Mouse (Mus musculus) MEL (cell line): ENCODE results near the gene Adamtsl1. TPM values are rescaled to one million over a fixed set of nuclear protein-coding genes. Genes with fewer than 3 reads are reported as not detected.

Source experiments
- DNase-seq: peaks from one replicate; pipeline ENCODE4 v3.0.0; 2011; ENCODE audit warnings: low read depth, low spot score
- H3K27ac ChIP-seq: 2 replicates; pipeline ENCODE4 v1.5.1; 2012; ENCODE audit warnings: low read depth, mild to moderate bottlenecking, control low read depth, low read length, moderate library complexity; ENCODE audit not compliant: control insufficient read depth
- H3K27me3 ChIP-seq, 2 experiments: fragments of 150-350 bp in 1 of 2; sonication (generic) in 1 of 2; 2 replicates each; pipeline ENCODE4 v1.6.1; 2012; ENCODE audit warnings: low read length in 2 of 2, mild to moderate bottlenecking in 2 of 2, improper control_type of control experiment in 1 of 2, moderate library complexity in 1 of 2; ENCODE audit not compliant: insufficient read depth in 2 of 2, control insufficient read depth in 1 of 2
- H3K36me3 ChIP-seq, 2 experiments: 2 replicates each; pipeline ENCODE4 v1.6.1; 2012 to 2014; ENCODE audit warnings: low read length in 2 of 2, improper control_type of control experiment in 1 of 2, inconsistent platforms in 1 of 2, mild to moderate bottlenecking in 1 of 2; ENCODE audit not compliant: insufficient read depth in 2 of 2, control insufficient read depth in 1 of 2
- H3K4me1 ChIP-seq, 2 experiments: fragments of 150-350 bp in 1 of 2; sonication (generic) in 1 of 2; 2 replicates each; pipeline ENCODE4 v1.6.1; 2012; ENCODE audit warnings: low read length in 2 of 2, improper control_type of control experiment in 1 of 2, mild to moderate bottlenecking in 1 of 2; ENCODE audit not compliant: insufficient read depth in 2 of 2, control insufficient read depth in 1 of 2
- H3K4me3 ChIP-seq, 2 experiments: fragments of 150-350 bp in 1 of 2; sonication (generic) in 1 of 2; 2 replicates each; pipeline ENCODE4 v1.5.1; 2012; ENCODE audit warnings: low read depth in 2 of 2, low read length in 2 of 2, mild to moderate bottlenecking in 2 of 2, moderate library complexity in 2 of 2, control low read depth in 1 of 2, improper control_type of control experiment in 1 of 2; ENCODE audit not compliant: control insufficient read depth in 1 of 2, insufficient read depth in 1 of 2
- H3K79me2 ChIP-seq: 2 replicates; pipeline ENCODE4 v1.6.1; 2012; ENCODE audit warnings: mild to moderate bottlenecking, low read length, moderate library complexity; ENCODE audit not compliant: control insufficient read depth, poor library complexity, insufficient read depth
- H3K9ac ChIP-seq: 2 replicates; pipeline ENCODE4 v1.6.1; 2012; ENCODE audit warnings: low read depth, mild to moderate bottlenecking, control low read depth, low read length, moderate library complexity; ENCODE audit not compliant: control insufficient read depth, poor library complexity, severe bottlenecking
- H3K9me3 ChIP-seq: fragments of 150-350 bp; sonication (generic); replicated peaks from 2 replicates; pipeline ENCODE4 v1.6.1; 2012; ENCODE audit warnings: mild to moderate bottlenecking, low read length, improper control_type of control experiment, moderate library complexity; ENCODE audit not compliant: insufficient read depth
- CHD1 ChIP-seq: IDR thresholded peaks from 2 replicates; pipeline ENCODE4 v1.6.1; 2012; ENCODE audit warnings: low read depth, mild to moderate bottlenecking, inconsistent platforms, low read length, improper control_type of control experiment
- CTCF ChIP-seq, 3 experiments: IDR thresholded peaks in 2 of 3; conservative IDR thresholded peaks in 1 of 3; 2 replicates each; pipeline ENCODE4 v1.5.1; 2011 to 2012; ENCODE audit warnings: low read length in 3 of 3, low read depth in 2 of 3, mild to moderate bottlenecking in 2 of 3, improper control_type of control experiment in 1 of 3, inconsistent platforms in 1 of 3, mixed read lengths in 1 of 3, moderate library complexity in 1 of 3; ENCODE audit not compliant: control insufficient read depth in 1 of 3, insufficient read depth in 1 of 3, poor library complexity in 1 of 3, severe bottlenecking in 1 of 3
- E2F4 ChIP-seq: IDR thresholded peaks from 2 replicates; pipeline ENCODE4 v1.6.1; 2011; ENCODE audit warnings: low read depth, low read length, improper control_type of control experiment, borderline replicate concordance
- EP300 ChIP-seq, 2 experiments: IDR thresholded peaks; 2 replicates each; pipeline ENCODE4 v1.6.1; 2011; ENCODE audit warnings: improper control_type of control experiment in 2 of 2, low read length in 2 of 2, low read depth in 1 of 2, mild to moderate bottlenecking in 1 of 2
- HCFC1 ChIP-seq: IDR thresholded peaks from 2 replicates; pipeline ENCODE4 v1.6.1; 2012; ENCODE audit warnings: low read depth, mild to moderate bottlenecking, inconsistent platforms, low read length, improper control_type of control experiment, moderate library complexity
- MEF2A ChIP-seq: IDR thresholded peaks from 2 replicates; pipeline ENCODE4 v1.6.1; 2014; ENCODE audit warnings: low read depth, mild to moderate bottlenecking, inconsistent platforms, low read length, improper control_type of control experiment; ENCODE audit not compliant: poor library complexity, insufficient replicate concordance, severe bottlenecking; ENCODE audit errors: extremely low read depth
- MXI1 ChIP-seq: IDR thresholded peaks from 2 replicates; pipeline ENCODE4 v1.6.1; 2011; ENCODE audit warnings: mild to moderate bottlenecking, low read depth, low read length, improper control_type of control experiment
- MYC ChIP-seq: IDR thresholded peaks from 2 replicates; pipeline ENCODE4 v1.6.1; 2011; ENCODE audit warnings: low read depth, mild to moderate bottlenecking, low read length, improper control_type of control experiment, moderate library complexity
- NELFE ChIP-seq: IDR thresholded peaks from 2 replicates; pipeline ENCODE4 v1.6.1; 2011; ENCODE audit warnings: low read depth, low read length, improper control_type of control experiment
- NRF1 ChIP-seq: IDR thresholded peaks from 2 replicates; pipeline ENCODE4 v1.6.1; 2014; ENCODE audit warnings: low read depth, mild to moderate bottlenecking, inconsistent platforms, low read length, improper control_type of control experiment, moderate library complexity; ENCODE audit not compliant: poor library complexity, insufficient read depth, severe bottlenecking
- POLR2A ChIP-seq, 2 experiments: IDR thresholded peaks; 2 replicates each; pipeline ENCODE4 v1.6.1; 2011 to 2012; ENCODE audit warnings: low read length in 2 of 2, mild to moderate bottlenecking in 2 of 2, control low read depth in 1 of 2, improper control_type of control experiment in 1 of 2, low read depth in 1 of 2, moderate library complexity in 1 of 2; ENCODE audit not compliant: control insufficient read depth in 1 of 2, insufficient read depth in 1 of 2, poor library complexity in 1 of 2
- RAD21 ChIP-seq: IDR thresholded peaks from 2 replicates; pipeline ENCODE4 v1.6.1; 2011; ENCODE audit warnings: mild to moderate bottlenecking, low read depth, low read length, improper control_type of control experiment
- SMC3 ChIP-seq: IDR thresholded peaks from 2 replicates; pipeline ENCODE4 v1.6.1; 2011; ENCODE audit warnings: low read depth, low read length, improper control_type of control experiment
- UBTF ChIP-seq: IDR thresholded peaks from 2 replicates; pipeline ENCODE4 v1.6.1; 2012; ENCODE audit warnings: low read depth, mild to moderate bottlenecking, inconsistent platforms, low read length, improper control_type of control experiment, moderate library complexity, borderline replicate concordance; ENCODE audit not compliant: insufficient read depth
- ZC3H11A ChIP-seq: IDR thresholded peaks from 2 replicates; pipeline ENCODE4 v1.6.1; 2012; ENCODE audit warnings: low read depth, mild to moderate bottlenecking, inconsistent platforms, low read length, improper control_type of control experiment
- polyA plus RNA-seq, 2 experiments: library from polyadenylated mRNA; stranded (reverse) in 1 of 2; unstranded in 1 of 2; fragments of >175 nt in 1 of 2; fragments of >200 nt in 1 of 2; gene quantifications; 2 replicates each; pipeline versions ENCODE4 v1.2.1 to v1.2.4; 2012; ENCODE audit warnings: low replicate concordance in 2 of 2, low read depth in 1 of 2; ENCODE audit not compliant: insufficient read length in 2 of 2, insufficient read depth in 1 of 2, missing spikeins in 1 of 2
- total RNA-seq: library from RNA; depleted of rRNA; stranded (reverse); fragments of 300-350 nt; gene quantifications from 2 replicates; pipeline ENCODE4 v1.2.3, GENCODE M21; 2012

The Adamtsl1 gene
- total and polyA plus RNA-seq, 3 experiments = not detected

DNA sequence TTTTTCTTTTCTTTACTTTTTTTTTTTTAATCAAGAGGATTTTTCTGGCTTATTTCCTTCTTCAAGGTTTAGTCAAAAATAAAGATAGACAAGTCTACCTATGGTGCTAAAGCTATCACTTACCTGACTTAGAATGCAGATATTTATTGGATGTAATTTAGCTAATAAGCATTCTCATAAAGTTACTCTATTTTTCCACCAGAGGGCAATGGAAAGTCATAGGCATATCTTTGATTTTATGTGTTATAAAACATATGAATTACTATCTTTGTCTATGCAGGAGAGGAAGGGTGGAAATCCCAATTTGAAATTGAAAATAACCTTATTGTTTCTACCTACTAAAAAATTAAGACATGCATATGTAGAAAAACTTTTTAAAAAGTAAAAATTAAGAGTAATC, 418.2 kb downstream of the Adamtsl1 start:
- Histone ChIP-seq H3K36me3 (no peaks in the 10 kb centered on the region), H3K9me3 (no peaks in the 10 kb centered on the region), H3K27me3 (no peaks in the 10 kb centered on the region), H3K4me1 (no peaks in the 10 kb centered on the region), H3K4me3 (no peak overlapping the region), H3K9ac (no peak overlapping the region), H3K79me2 (no peaks in the 10 kb centered on the region), H3K27ac (no peak overlapping the region)
- TF ChIP-seq NRF1 = no peak
- TF ChIP-seq SMC3 = peak; percentile 57
- TF ChIP-seq POLR2A (IDR thresholded peaks at IDR 0.05; ENCODE audit: control insufficient read depth in 1 of 2, insufficient read depth in 1 of 2, low read depth in 1 of 2, low read length in 2 of 2, poor library complexity in 1 of 2) = no peak
- no peak for TF ChIP-seq MYC
- TF ChIP-seq ZC3H11A = peak; percentile 28; the same call in 1 of the 2 replicates
- TF ChIP-seq NELFE = no peak
- TF ChIP-seq E2F4 = no peak
- TF ChIP-seq CTCF (IDR thresholded peaks at IDR 0.05 in 2 of 3, conservative IDR thresholded peaks at IDR 0.05 in 1 of 3; ENCODE audit: control insufficient read depth in 1 of 3, insufficient read depth in 1 of 3, low read depth in 2 of 3, low read length in 3 of 3, poor library complexity in 1 of 3, severe bottlenecking in 1 of 3) = peak in 1 of 3 experiments; percentile 41; a peak in 2 of 6 replicates
- TF ChIP-seq RAD21 = peak; percentile 55
- no peak for TF ChIP-seq HCFC1
- no peak for DNase-seq

- H3K9ac ChIP-seq = no peak overlapping the region
- DNase-seq = no peak
- no peak overlapping the region for H3K27ac ChIP-seq
- TF ChIP-seq CTCF (IDR thresholded peaks at IDR 0.05 in 2 of 3, conservative IDR thresholded peaks at IDR 0.05 in 1 of 3; ENCODE audit: control insufficient read depth in 1 of 3, insufficient read depth in 1 of 3, low read depth in 2 of 3, low read length in 3 of 3, poor library complexity in 1 of 3, severe bottlenecking in 1 of 3) (no peak), SMC3 (no peak), NRF1 (no peak)
- TF ChIP-seq, all 39 proteins: peak for 0
- Histone ChIP-seq H3K27me3 (no peaks in the 10 kb centered on the region), H3K36me3 (no peaks in the 10 kb centered on the region), H3K79me2 (no peaks in the 10 kb centered on the region), H3K4me1 (no peaks in the 10 kb centered on the region), H3K4me3 (no peak overlapping the region), H3K9me3 (no peaks in the 10 kb centered on the region)
These were observed 425.5 kb downstream of the Adamtsl1 start for GRCm38 (mm10) chr4:85939460-85939859.

- Histone ChIP-seq H3K27me3 (no peaks in the 10 kb centered on the region), H3K36me3 (no peaks in the 10 kb centered on the region), H3K9ac (no peak overlapping the region), H3K9me3 (no peaks in the 10 kb centered on the region), H3K27ac (no peak overlapping the region), H3K79me2 (no peaks in the 10 kb centered on the region), H3K4me3 (no peak overlapping the region), H3K4me1 (no peaks in the 10 kb centered on the region)
- no peak for DNase-seq
- TF ChIP-seq CHD1 (no peak), UBTF (no peak), MXI1 (no peak), MEF2A (no peak), ZC3H11A (no peak), EP300 (IDR thresholded peaks at IDR 0.05; ENCODE audit: low read depth in 1 of 2, low read length in 2 of 2) (no peak), POLR2A (IDR thresholded peaks at IDR 0.05; ENCODE audit: control insufficient read depth in 1 of 2, insufficient read depth in 1 of 2, low read depth in 1 of 2, low read length in 2 of 2, poor library complexity in 1 of 2) (no peak)
These were observed 427.9 kb downstream of the Adamtsl1 start for GRCm38 (mm10) chr4:85941857-85942256.
